Mouse (Mus musculus): ENCODE data around the gene Cacna1i.

DNA sequence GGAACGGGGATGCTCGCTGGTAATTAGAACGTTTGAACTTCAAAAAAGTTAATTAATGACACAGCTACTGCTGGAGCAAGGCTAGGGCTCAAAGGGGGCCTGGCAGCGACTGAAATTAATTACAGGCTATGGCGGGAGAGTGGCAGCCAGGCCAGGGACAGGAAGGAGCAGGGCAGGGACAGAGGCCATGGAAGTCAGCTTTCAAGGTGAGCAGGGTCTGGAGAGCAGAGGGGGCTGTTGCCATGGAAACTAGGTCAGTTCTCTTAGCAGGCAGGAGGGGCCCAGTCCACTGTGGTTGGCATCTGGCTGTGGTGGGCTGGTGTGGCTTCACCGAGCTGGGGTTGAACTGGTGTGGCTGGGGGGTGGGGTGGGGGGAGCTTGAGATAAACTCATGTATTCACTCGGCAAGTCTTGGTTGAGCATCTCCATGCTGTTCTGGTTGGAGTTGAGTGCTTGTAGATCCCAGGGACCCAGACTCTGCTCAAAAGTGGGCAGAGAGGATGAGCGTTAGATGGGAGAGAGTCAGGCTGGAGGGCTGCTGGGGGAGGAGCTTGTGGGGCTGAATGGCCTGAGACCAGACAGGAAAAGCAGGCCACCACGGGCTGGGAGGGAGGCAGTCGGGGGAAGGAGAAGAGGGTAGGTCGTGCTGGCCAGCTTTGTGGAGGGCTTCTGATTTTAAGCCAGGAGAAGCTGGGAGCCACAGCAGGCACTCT lies 31.7 kb downstream of the Cacna1i start:
- no peak for TF ChIP-seq POLR2A (IDR thresholded peaks at IDR 0.05; ENCODE audit: borderline replicate concordance, extremely low read depth, insufficient read depth, insufficient read length, poor library complexity, severe bottlenecking)
- TF ChIP-seq CTCF (IDR thresholded peaks at IDR 0.05; ENCODE audit: borderline replicate concordance, extremely low read depth, insufficient read depth, insufficient read length), result no peak
